Mouse (Mus musculus): ENCODE results near the gene Tuft1. TPM values are rescaled to one million over a fixed set of nuclear protein-coding genes. Genes with fewer than 3 reads are reported as not detected.

The Tuft1 gene
- polyA plus RNA-seq, 1 experiment = not detected

DNA sequence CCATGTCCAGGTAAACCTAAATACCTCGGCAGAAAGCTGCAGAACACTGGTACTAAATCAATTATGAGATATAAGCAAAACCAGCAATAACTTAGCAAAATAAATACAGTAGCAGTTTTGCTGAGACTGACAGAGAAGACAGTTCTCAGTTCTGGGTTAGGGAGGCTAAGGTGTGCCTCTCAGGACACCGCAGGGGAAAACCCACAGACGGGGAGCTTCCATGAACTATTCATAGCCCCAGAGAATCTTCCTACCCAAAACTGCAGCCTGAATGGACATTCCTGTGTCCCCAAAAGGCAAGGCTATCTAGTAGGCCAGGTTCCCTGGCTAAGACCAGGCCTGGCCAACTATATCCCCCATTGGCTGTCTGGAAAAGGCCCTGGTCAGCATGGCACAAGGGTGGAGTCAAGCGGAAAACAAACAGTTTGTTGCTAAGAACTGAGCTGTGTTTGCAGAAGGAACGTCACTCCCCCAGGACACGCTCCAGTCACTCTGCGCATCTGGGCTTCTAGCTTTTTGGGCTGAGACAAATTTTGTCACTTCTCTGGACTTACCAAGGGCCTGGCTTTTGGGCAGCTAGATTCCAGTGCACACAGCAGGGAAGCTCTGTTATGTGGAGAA, 45.3 kb downstream of the Tuft1 start:
- TF ChIP-seq CTCF (IDR thresholded peaks at IDR 0.05; ENCODE audit: insufficient read depth, low read depth, low read length) (no peak), POLR2A (IDR thresholded peaks at IDR 0.05; ENCODE audit: insufficient read depth, low read depth, low read length) (no peak)
- H3K4me3 ChIP-seq (ENCODE audit: insufficient read depth, low read depth, low read length) = no peak overlapping the region
- H3K27ac ChIP-seq (ENCODE audit: insufficient read depth, low read depth, low read length) = no peak overlapping the region
- 89% methylated on average over 7 of the region's 7 CpGs for WGBS
- H3K4me1 ChIP-seq (ENCODE audit: control insufficient read depth, insufficient read depth, low read length) = peaks cover 7% of the 10 kb centered on the region

GRCm38 (mm10) chr3:94612274-94612673, 46.4 kb downstream of the Tuft1 start:
- Histone ChIP-seq H3K4me1 (ENCODE audit: control insufficient read depth, insufficient read depth, low read length) (peaks cover 7% of the 10 kb centered on the region), H3K27ac (ENCODE audit: insufficient read depth, low read depth, low read length) (no peak overlapping the region), H3K4me3 (ENCODE audit: insufficient read depth, low read depth, low read length) (no peak overlapping the region)
- no peak for TF ChIP-seq POLR2A (IDR thresholded peaks at IDR 0.05; ENCODE audit: insufficient read depth, low read depth, low read length)
- no peak for TF ChIP-seq CTCF (IDR thresholded peaks at IDR 0.05; ENCODE audit: insufficient read depth, low read depth, low read length)
- 83% methylated on average over 1 of the region's 1 CpGs for WGBS

GRCm38 (mm10) chr3:94611834-94612233, 46.8 kb downstream of the Tuft1 start:
- Histone ChIP-seq H3K4me3 (ENCODE audit: insufficient read depth, low read depth, low read length) (no peak overlapping the region), H3K4me1 (ENCODE audit: control insufficient read depth, insufficient read depth, low read length) (peaks cover 7% of the 10 kb centered on the region), H3K27ac (ENCODE audit: insufficient read depth, low read depth, low read length) (no peak overlapping the region)
- TF ChIP-seq CTCF (IDR thresholded peaks at IDR 0.05; ENCODE audit: insufficient read depth, low read depth, low read length) (no peak), POLR2A (IDR thresholded peaks at IDR 0.05; ENCODE audit: insufficient read depth, low read depth, low read length) (no peak)
- 77% methylated on average over 5 of the region's 5 CpGs for WGBS

GRCm38 (mm10) chr3:94611343-94611742, 47.3 kb downstream of the Tuft1 start:
- WGBS = 49% methylated on average over 4 of the region's 4 CpGs
- Histone ChIP-seq H3K4me3 (ENCODE audit: insufficient read depth, low read depth, low read length) (no peak overlapping the region), H3K4me1 (ENCODE audit: control insufficient read depth, insufficient read depth, low read length) (peaks cover 7% of the 10 kb centered on the region), H3K27ac (ENCODE audit: insufficient read depth, low read depth, low read length) (no peak overlapping the region)
- TF ChIP-seq CTCF (IDR thresholded peaks at IDR 0.05; ENCODE audit: insufficient read depth, low read depth, low read length) (no peak), POLR2A (IDR thresholded peaks at IDR 0.05; ENCODE audit: insufficient read depth, low read depth, low read length) (no peak)

GRCm38 (mm10) chr3:94610581-94610980, 48.1 kb downstream of the Tuft1 start:
- Histone ChIP-seq H3K27ac (ENCODE audit: insufficient read depth, low read depth, low read length) (no peak overlapping the region), H3K4me3 (ENCODE audit: insufficient read depth, low read depth, low read length) (no peak overlapping the region), H3K4me1 (ENCODE audit: control insufficient read depth, insufficient read depth, low read length) (peaks cover 7% of the 10 kb centered on the region)
- TF ChIP-seq CTCF (IDR thresholded peaks at IDR 0.05; ENCODE audit: insufficient read depth, low read depth, low read length) (no peak), POLR2A (IDR thresholded peaks at IDR 0.05; ENCODE audit: insufficient read depth, low read depth, low read length) (no peak)
- 48% methylated on average over 2 of the region's 2 CpGs for WGBS

DNA sequence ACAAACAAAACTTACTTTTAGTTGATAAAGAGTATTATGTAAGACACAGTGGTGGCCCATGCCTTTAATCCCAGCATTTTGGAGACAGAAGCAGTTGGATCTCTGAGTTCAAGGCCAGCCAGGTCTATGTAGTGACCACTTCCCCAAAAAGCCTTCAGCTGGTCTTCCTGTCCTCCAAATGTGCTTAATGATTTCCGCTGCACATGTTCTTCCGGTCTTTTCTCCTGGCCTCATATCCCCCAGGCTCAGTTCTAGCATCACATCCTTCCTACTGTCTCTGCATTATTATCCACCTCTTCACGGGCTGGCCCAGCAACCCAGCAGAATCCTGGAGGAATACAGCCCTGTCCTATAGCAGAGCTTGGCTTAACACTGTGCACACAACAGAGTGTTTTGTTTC, 49.1 kb downstream of the Tuft1 start:
- H3K4me1 ChIP-seq (ENCODE audit: control insufficient read depth, insufficient read depth, low read length) = peaks cover 7% of the 10 kb centered on the region
- TF ChIP-seq POLR2A (IDR thresholded peaks at IDR 0.05; ENCODE audit: insufficient read depth, low read depth, low read length) = no peak
- TF ChIP-seq CTCF (IDR thresholded peaks at IDR 0.05; ENCODE audit: insufficient read depth, low read depth, low read length) = no peak
- no peak overlapping the region for H3K4me3 ChIP-seq (ENCODE audit: insufficient read depth, low read depth, low read length)
- WGBS = 96% methylated on average over 3 of the region's 3 CpGs
- no peak overlapping the region for H3K27ac ChIP-seq (ENCODE audit: insufficient read depth, low read depth, low read length)

GRCm38 (mm10) chr3:94601959-94602358, 56.7 kb downstream of the Tuft1 start:
- WGBS = 5% methylated on average over 4 of the region's 4 CpGs

DNA sequence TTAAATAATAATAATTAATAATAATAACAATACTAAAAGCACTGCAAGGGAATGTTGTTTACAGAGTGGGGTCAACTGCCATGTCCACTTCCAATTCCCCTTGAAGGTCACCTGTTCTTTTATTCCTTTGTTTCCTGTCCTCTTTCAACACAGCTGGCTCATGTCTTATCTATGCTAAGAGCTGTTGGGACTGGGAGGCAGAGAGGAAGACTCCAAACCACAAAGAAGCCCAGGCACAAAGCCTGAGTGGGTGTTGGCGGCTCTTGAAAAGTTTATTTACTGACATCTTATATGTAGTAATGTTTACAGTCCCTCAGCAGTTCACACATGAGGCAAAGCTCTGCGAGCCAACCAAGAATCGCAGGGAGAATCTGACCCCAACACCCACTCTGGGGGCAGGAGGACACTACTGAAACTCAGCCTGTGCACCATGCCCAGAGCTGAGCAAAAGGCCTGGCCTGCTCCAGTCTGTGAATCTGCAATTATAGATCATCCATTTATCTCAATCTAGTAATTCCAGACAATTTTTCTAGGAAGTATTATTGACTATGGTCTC, 61.4 kb downstream of the Tuft1 start:
- H3K4me3 ChIP-seq (ENCODE audit: insufficient read depth, low read depth, low read length) = no peak overlapping the region
- no peak overlapping the region for H3K27ac ChIP-seq (ENCODE audit: insufficient read depth, low read depth, low read length)
- TF ChIP-seq CTCF (IDR thresholded peaks at IDR 0.05; ENCODE audit: insufficient read depth, low read depth, low read length) (no peak), POLR2A (IDR thresholded peaks at IDR 0.05; ENCODE audit: insufficient read depth, low read depth, low read length) (no peak)
- 93% methylated on average over 3 of the region's 3 CpGs for WGBS
- no peaks in the 10 kb centered on the region for H3K4me1 ChIP-seq (ENCODE audit: control insufficient read depth, insufficient read depth, low read length)

More at GRCm38 (mm10) chr3:94601959-94602358, 56.7 kb downstream of the Tuft1 start:
- H3K27ac ChIP-seq (ENCODE audit: insufficient read depth, low read depth, low read length) = no peak overlapping the region
- no peaks in the 10 kb centered on the region for H3K4me1 ChIP-seq (ENCODE audit: control insufficient read depth, insufficient read depth, low read length)
- TF ChIP-seq POLR2A (IDR thresholded peaks at IDR 0.05; ENCODE audit: insufficient read depth, low read depth, low read length) = no peak
- no peak for TF ChIP-seq CTCF (IDR thresholded peaks at IDR 0.05; ENCODE audit: insufficient read depth, low read depth, low read length)
- no peak overlapping the region for H3K4me3 ChIP-seq (ENCODE audit: insufficient read depth, low read depth, low read length)

DNA sequence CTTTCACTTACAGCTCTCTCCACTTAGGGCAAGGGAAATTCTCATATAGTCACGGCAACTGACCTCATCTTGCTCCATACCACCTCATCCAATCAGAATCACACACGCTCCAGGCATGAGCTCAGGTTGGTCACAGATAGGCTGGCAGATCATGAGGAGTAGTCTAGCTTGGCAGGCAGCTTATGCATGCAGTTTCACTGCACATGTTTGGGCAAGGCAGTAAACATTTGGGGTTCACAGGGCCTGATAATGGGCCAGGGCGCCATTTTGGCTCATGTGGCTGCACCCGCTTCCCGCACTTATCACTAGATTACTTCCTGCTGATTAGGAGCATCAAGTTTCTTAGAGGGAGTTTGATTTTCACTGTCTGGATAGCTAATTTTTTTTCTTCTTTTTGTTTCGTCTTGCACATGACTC, 62.8 kb downstream of the Tuft1 start:
- Histone ChIP-seq H3K4me1 (ENCODE audit: control insufficient read depth, insufficient read depth, low read length) (no peaks in the 10 kb centered on the region), H3K27ac (ENCODE audit: insufficient read depth, low read depth, low read length) (no peak overlapping the region), H3K4me3 (ENCODE audit: insufficient read depth, low read depth, low read length) (no peak overlapping the region)
- TF ChIP-seq POLR2A (IDR thresholded peaks at IDR 0.05; ENCODE audit: insufficient read depth, low read depth, low read length) (no peak), CTCF (IDR thresholded peaks at IDR 0.05; ENCODE audit: insufficient read depth, low read depth, low read length) (no peak)
- 92% methylated on average over 6 of the region's 6 CpGs for WGBS

All from olfactory bulb, adult 2 months (tissue).